Mouse (Mus musculus): Measurements from ENCODE around the gene Mical2.

GRCm38 (mm10) chr7:112234410-112234809, 8.8 kb downstream of the Mical2 start:
- TF ChIP-seq CTCF (IDR thresholded peaks at IDR 0.05; ENCODE audit: low read depth, low read length) (no peak), TAL1 (conservative IDR thresholded peaks at IDR 0.05; ENCODE audit: low read depth, low read length) (no peak)

All from G1E (cell line).